Mouse (Mus musculus) cerebellum, adult 9-10 months (tissue): ENCODE results near the gene Slc22a13.
"Not testable (repeated sequence)": the region's sequence is repeated elsewhere in the genome, so short reads cannot be mapped to it uniquely, and the experiment has no call there.

Experiments
- DNase-seq: peaks from one replicate; pipeline ENCODE4 v3.0.0; 2022

Gene Slc22a13

GRCm38 (mm10) chr9:119208998-119209397 lies at the start of gene Slc22a13:
TSS of gene Slc22a13 (minus strand) at chr9:119209098.
- no peak for DNase-seq

GRCm38 (mm10) chr9:119258128-119258527 lies 49.2 kb upstream of the Slc22a13 start:
- no peak for DNase-seq

GRCm38 (mm10) chr9:119256161-119256560 lies 47.3 kb upstream of the Slc22a13 start:
- DNase-seq, result no peak

GRCm38 (mm10) chr9:119255096-119255495 lies 46.2 kb upstream of the Slc22a13 start:
- DNase-seq, result no peak

GRCm38 (mm10) chr9:119254187-119254586 lies 45.3 kb upstream of the Slc22a13 start:
- no peak for DNase-seq

- DNase-seq, result no peak
These were observed 39.1 kb upstream of the Slc22a13 start for GRCm38 (mm10) chr9:119247996-119248395.

- peak; percentile 37 for DNase-seq
These were observed 37.9 kb upstream of the Slc22a13 start for GRCm38 (mm10) chr9:119246826-119247225.

GRCm38 (mm10) chr9:119243981-119244380 lies 35.1 kb upstream of the Slc22a13 start:
- no peak for DNase-seq

GRCm38 (mm10) chr9:119241169-119241865 lies 32.4 kb upstream of the Slc22a13 start:
- DNase-seq, result no peak

- DNase-seq, result no peak
These were observed 31.5 kb upstream of the Slc22a13 start for GRCm38 (mm10) chr9:119240286-119240997.

GRCm38 (mm10) chr9:119239274-119239673 lies 30.4 kb upstream of the Slc22a13 start:
- no peak for DNase-seq

GRCm38 (mm10) chr9:119238796-119239195 lies 29.9 kb upstream of the Slc22a13 start:
- no peak for DNase-seq

GRCm38 (mm10) chr9:119231552-119231951 lies 22.7 kb upstream of the Slc22a13 start:
- DNase-seq, result no peak

- no peak for DNase-seq
These were observed 21.9 kb upstream of the Slc22a13 start for GRCm38 (mm10) chr9:119230829-119231228.

GRCm38 (mm10) chr9:119220249-119220648 lies 11.4 kb upstream of the Slc22a13 start:
- DNase-seq, result no peak

GRCm38 (mm10) chr9:119219667-119220066 lies 10.8 kb upstream of the Slc22a13 start:
- DNase-seq, result no peak

- DNase-seq, result not testable (repeated sequence)
These were observed 6.4 kb upstream of the Slc22a13 start for GRCm38 (mm10) chr9:119215341-119215740.

- DNase-seq, result no peak
These were observed 5.7 kb upstream of the Slc22a13 start for GRCm38 (mm10) chr9:119214601-119215000.

- no peak for DNase-seq
These were observed 4.1 kb upstream of the Slc22a13 start for GRCm38 (mm10) chr9:119212996-119213395.

- no peak for DNase-seq
These were observed 1.8 kb downstream of the Slc22a13 start for GRCm38 (mm10) chr9:119207113-119207512.

GRCm38 (mm10) chr9:119206666-119207065 lies 2.2 kb downstream of the Slc22a13 start:
- no peak for DNase-seq

GRCm38 (mm10) chr9:119205756-119206155 lies 3.1 kb downstream of the Slc22a13 start:
- DNase-seq, result no peak

- DNase-seq, result no peak
These were observed 5.3 kb downstream of the Slc22a13 start for GRCm38 (mm10) chr9:119203617-119204016.

GRCm38 (mm10) chr9:119201653-119202052 lies 7.2 kb downstream of the Slc22a13 start:
- DNase-seq, result no peak
